ENCODE assay signal across 14 mouse cellular contexts in genomic region chr14:91776126-91776525, GRCm38 (mm10).
DNase-seq lines count a peak whose midpoint lies in the region; ATAC-seq lines count a peak whose summit lies in the region.
"Had no signal": no experiment of that assay in that cellular context is flagged by ENCODE, and none has a peak within 500 bp of the region (broad histone marks: within the 10 kb centered on the region; RNA-seq: fewer than 3 reads in every experiment).

No protein-coding gene starts in this region.

- ATAC-seq in frontal cortex, adult (ENCODE audit: low TSS enrichment) = peak; percentile 73
- ATAC-seq: intestine, embryonic 15.5 days had no signal

- DNase-seq in frontal cortex, postnatal 10 days (ENCODE audit: low spot score in 2 of 2) = no peak
- peak; percentile 0 for DNase-seq in left cerebral cortex, adult 11 months (ENCODE audit: low spot score)
- no peak for DNase-seq in left cerebral cortex, adult 8-10 months (ENCODE audit: low spot score in 2 of 2)
- DNase-seq in retina, embryonic 14.5 days (ENCODE audit: low spot score) = peak; percentile 17
- DNase-seq in retina, postnatal 1 day = no peak
- no peak for DNase-seq in urinary bladder, adult 18-20 months (ENCODE audit: low spot score in 2 of 2)
- DNase-seq in kidney, adult 8-10 months = no peak
- DNase-seq: adrenal gland, postnatal 10 days; cerebellum, adult 18-20 months; cerebellum, adult 9-11 months; cerebellum, postnatal 36 days; gastrocnemius, postnatal 10 days had no signal

Comparison
In these comparisons a context has a peak if more than half of its experiments do, and no peak if none do; other contexts are left out.
1. DNase-seq: peak in left cerebral cortex, adult 11 months (single experiment) and retina, embryonic 14.5 days (single experiment); none in frontal cortex, postnatal 10 days (0 of 2), left cerebral cortex, adult 8-10 months (0 of 2), retina, postnatal 1 day (single experiment), urinary bladder, adult 18-20 months (0 of 2) and kidney, adult 8-10 months (0 of 2).